13 mouse cellular contexts compared by ENCODE assay signal in genomic region chr13:63252295-63253010, GRCm38 (mm10).
DNase-seq lines count a peak whose midpoint lies in the region; ATAC-seq and TF ChIP-seq lines count a peak whose summit lies in the region.
"Had no signal": no experiment of that assay in that cellular context is flagged by ENCODE, and none has a peak within 500 bp of the region (broad histone marks: within the 10 kb centered on the region; RNA-seq: fewer than 3 reads in every experiment).

No protein-coding gene starts in this region.

- DNase-seq in heart, adult 11 months: peak; percentile 70
- no peak for DNase-seq in heart, adult 9 months (ENCODE audit: low spot score in 2 of 2)
- no peak for DNase-seq in layer of hippocampus, adult 2 months (ENCODE audit: low spot score in 2 of 2)
- no peak for DNase-seq in layer of hippocampus, adult 18-20 months (ENCODE audit: low spot score in 2 of 2)
- no peak for DNase-seq in MEL (ENCODE audit: low read depth, low spot score)
- no peak for DNase-seq in limb, embryonic 14.5 days (ENCODE audit: low spot score)
- DNase-seq in cerebellum, adult 8-10 months: no peak
- DNase-seq in adrenal gland, postnatal 36 days: no peak
- DNase-seq: cerebellum, adult 9-10 months; gastrocnemius, postnatal 14 days had no signal

- no peak for ATAC-seq in limb, embryonic 14.5 days (ENCODE audit: low FRiP score, low read depth)
- ATAC-seq: forebrain, embryonic 15.5 days; hindbrain, embryonic 16.5 days had no signal

- no peak for TF ChIP-seq POLR2A in MEL (IDR thresholded peaks at IDR 0.05; ENCODE audit: control insufficient read depth in 1 of 2, insufficient read depth in 1 of 2, low read depth in 1 of 2, low read length in 2 of 2, poor library complexity in 1 of 2)
- no peak for TF ChIP-seq POLR2A in limb, embryonic 14.5 days (IDR thresholded peaks at IDR 0.05; ENCODE audit: borderline replicate concordance, extremely low read depth, insufficient read depth, insufficient read length)

- no peak for TF ChIP-seq CTCF in layer of hippocampus, adult 2 months (conservative IDR thresholded peaks at IDR 0.05)
- TF ChIP-seq CTCF in MEL (IDR thresholded peaks at IDR 0.05 in 2 of 3, conservative IDR thresholded peaks at IDR 0.05 in 1 of 3; ENCODE audit: control insufficient read depth in 1 of 3, insufficient read depth in 1 of 3, low read depth in 2 of 3, low read length in 3 of 3, poor library complexity in 1 of 3, severe bottlenecking in 1 of 3): no peak

- 51% methylated on average over 2 of the region's 2 CpGs for WGBS in limb, embryonic 14.5 days

- peaks cover 2 to 17% of the 10 kb centered on the region in 2 experiments; a peak in 3 of 4 replicates for H3K4me1 ChIP-seq in MEL (ENCODE audit: control insufficient read depth in 1 of 2, insufficient read depth in 2 of 2, low read length in 2 of 2)
- peaks cover 81% of the 10 kb centered on the region for H3K4me1 ChIP-seq in limb, embryonic 14.5 days (ENCODE audit: control insufficient read depth, insufficient read depth, low read length)

- no peaks in the 10 kb centered on the region for H3K9me3 ChIP-seq in MEL (replicated peaks; ENCODE audit: insufficient read depth, low read length)
- no peaks in the 10 kb centered on the region; the same call in 1 of the 2 replicates for H3K9me3 ChIP-seq in limb, embryonic 14.5 days (ENCODE audit: control insufficient read depth, low read length)
- H3K9me3 ChIP-seq: forebrain, embryonic 15.5 days; G1E had no signal

- peaks cover 3% of the 10 kb centered on the region; the same call in 1 of the 2 replicates for H3K79me2 ChIP-seq in MEL (ENCODE audit: control insufficient read depth, insufficient read depth, low read length, poor library complexity)

- peaks cover 0 to 17% of the 10 kb centered on the region in 2 experiments; a peak in 3 of 4 replicates for H3K36me3 ChIP-seq in MEL (ENCODE audit: control insufficient read depth in 1 of 2, insufficient read depth in 2 of 2, low read length in 2 of 2)
- H3K36me3 ChIP-seq in limb, embryonic 14.5 days (ENCODE audit: control insufficient read depth, insufficient read depth, low read length): peaks cover 45% of the 10 kb centered on the region
- H3K36me3 ChIP-seq: forebrain, embryonic 15.5 days had no signal

- H3K9ac ChIP-seq in MEL (ENCODE audit: control insufficient read depth, low read depth, low read length, poor library complexity, severe bottlenecking): no peak overlapping the region
- H3K9ac ChIP-seq in limb, embryonic 14.5 days (ENCODE audit: low read depth, low read length, severe bottlenecking): no peak overlapping the region
- H3K9ac ChIP-seq: forebrain, embryonic 15.5 days had no signal

- no peak overlapping the region; the same call in 1 of the 2 replicates for H3K4me3 ChIP-seq in layer of hippocampus, adult 2 months
- no peak overlapping the region for H3K4me3 ChIP-seq in MEL (ENCODE audit: control insufficient read depth in 1 of 2, insufficient read depth in 1 of 2, low read depth in 2 of 2, low read length in 2 of 2)
- H3K4me3 ChIP-seq in limb, embryonic 14.5 days (replicated peaks; ENCODE audit: low read length): no peak overlapping the region
- H3K4me3 ChIP-seq: forebrain, embryonic 15.5 days had no signal

- no peak for TF ChIP-seq EP300 in MEL (IDR thresholded peaks at IDR 0.05; ENCODE audit: low read depth in 1 of 2, low read length in 2 of 2)

- H3K27ac ChIP-seq in layer of hippocampus, adult 2 months: peak overlapping the region; percentile 51; the same call in 1 of the 2 replicates
- peak overlapping the region; percentile 38; the same call in 1 of the 2 replicates for H3K27ac ChIP-seq in MEL (ENCODE audit: control insufficient read depth, low read depth, low read length)
- peak overlapping the region; percentile 62; the same call in 1 of the 2 replicates for H3K27ac ChIP-seq in limb, embryonic 14.5 days (replicated peaks; ENCODE audit: low read depth, low read length)
- H3K27ac ChIP-seq: forebrain, embryonic 15.5 days had no signal

- no peak for TF ChIP-seq RAD21 in MEL (IDR thresholded peaks at IDR 0.05; ENCODE audit: low read depth, low read length)

- H3K27me3 ChIP-seq in MEL (ENCODE audit: control insufficient read depth in 1 of 2, insufficient read depth in 2 of 2, low read length in 2 of 2): no peaks in the 10 kb centered on the region
- no peaks in the 10 kb centered on the region for H3K27me3 ChIP-seq in limb, embryonic 14.5 days (ENCODE audit: control insufficient read depth, insufficient read depth, low read length)
- H3K27me3 ChIP-seq: forebrain, embryonic 15.5 days had no signal

- H3K4me2 ChIP-seq in limb, embryonic 14.5 days (replicated peaks; ENCODE audit: low read depth, low read length, severe bottlenecking): 0 out of 2 replicates have a peak overlapping the region, but pooled peaks have one; percentile 42
- H3K4me2 ChIP-seq: forebrain, embryonic 15.5 days had no signal

TF ChIP-seq in MEL, 35 proteins besides CTCF, POLR2A, EP300 and RAD21:
- TF ChIP-seq SMC3 (IDR thresholded peaks at IDR 0.05; ENCODE audit: low read depth, low read length) (no peak), USF2 (IDR thresholded peaks at IDR 0.05; ENCODE audit: borderline replicate concordance in 1 of 2, insufficient read depth in 1 of 2, low read depth in 1 of 2, low read length in 2 of 2) (no peak), CHD2 (IDR thresholded peaks at IDR 0.05; ENCODE audit: low read length) (no peak), NRF1 (IDR thresholded peaks at IDR 0.05; ENCODE audit: insufficient read depth, low read depth, low read length, poor library complexity, severe bottlenecking) (no peak), TBP (IDR thresholded peaks at IDR 0.05; ENCODE audit: low read depth, low read length) (no peak), GABPA (IDR thresholded peaks at IDR 0.05; ENCODE audit: low read depth, low read length) (no peak), JUND (IDR thresholded peaks at IDR 0.05; ENCODE audit: low read depth, low read length) (no peak), UBTF (IDR thresholded peaks at IDR 0.05; ENCODE audit: borderline replicate concordance, insufficient read depth, low read depth, low read length) (no peak), TCF12 (IDR thresholded peaks at IDR 0.05; ENCODE audit: low read depth, low read length) (no peak), MEF2A (IDR thresholded peaks at IDR 0.05; ENCODE audit: extremely low read depth, insufficient replicate concordance, low read depth, low read length, poor library complexity, severe bottlenecking) (no peak), POLR2AphosphoS2 (IDR thresholded peaks at IDR 0.05; ENCODE audit: low read length) (no peak)
